Mouse (Mus musculus) naive thymus-derived CD4-positive, alpha-beta T cell, adult 2 months (primary cell): ENCODE data around the gene Gm18596.
"Not testable (repeated sequence)": the region's sequence is repeated elsewhere in the genome, so short reads cannot be mapped to it uniquely, and the experiment has no call there.

Experiments
- DNase-seq: peaks from one replicate; pipeline ENCODE4 v3.0.0-alpha.2; 2011; ENCODE audit warnings: low read depth

Gene Gm18596

GRCm38 (mm10) chr10:77741924-77742688 lies at the start of gene Gm18596:
Gene Gm18596 (minus strand): TSS chr10:77742638.
- not testable (repeated sequence) for DNase-seq

GRCm38 (mm10) chr10:77788621-77789020 lies 46.2 kb upstream of the Gm18596 start:
- no peak for DNase-seq

- DNase-seq: not testable (repeated sequence)
These were observed 45.4 kb upstream of the Gm18596 start, which contains the start of gene Gm7137 for GRCm38 (mm10) chr10:77787876-77788275. Gene Gm7137 (minus strand): TSS chr10:77788200.

- DNase-seq: not testable (repeated sequence)
These were observed 41.0 kb upstream of the Gm18596 start for GRCm38 (mm10) chr10:77783396-77783795.

GRCm38 (mm10) chr10:77782442-77782841 lies 40.0 kb upstream of the Gm18596 start, which contains the start of gene Gm3250:
Gene Gm3250 (minus strand): TSS chr10:77782542.
- not testable (repeated sequence) for DNase-seq

GRCm38 (mm10) chr10:77776844-77777243 lies 34.4 kb upstream of the Gm18596 start, which contains the start of gene Gm7138:
Gene Gm7138 (minus strand): TSS chr10:77776944.
- DNase-seq: not testable (repeated sequence)

- not testable (repeated sequence) for DNase-seq
These were observed 29.7 kb upstream of the Gm18596 start for GRCm38 (mm10) chr10:77772142-77772541.

GRCm38 (mm10) chr10:77771225-77771624 lies 28.8 kb upstream of the Gm18596 start, which contains the start of gene Gm3238:
Gene Gm3238 (minus strand): TSS chr10:77771325.
- not testable (repeated sequence) for DNase-seq

GRCm38 (mm10) chr10:77769727-77770126 lies 27.3 kb upstream of the Gm18596 start:
- no peak for DNase-seq

GRCm38 (mm10) chr10:77759582-77759981 lies 17.1 kb upstream of the Gm18596 start, which contains the start of gene Gm3233:
Gene Gm3233 (minus strand): TSS chr10:77759682.
- not testable (repeated sequence) for DNase-seq

GRCm38 (mm10) chr10:77753448-77753847 lies 11.0 kb upstream of the Gm18596 start:
- DNase-seq: peak; percentile 2

GRCm38 (mm10) chr10:77752312-77752711 lies 9.9 kb upstream of the Gm18596 start:
- DNase-seq: not testable (repeated sequence)

- not testable (repeated sequence) for DNase-seq
These were observed 8.8 kb upstream of the Gm18596 start, which contains the start of gene Gm9736 for GRCm38 (mm10) chr10:77751254-77751653. Gene Gm9736 (minus strand): TSS chr10:77751354.

- DNase-seq: not testable (repeated sequence)
These were observed 8.2 kb upstream of the Gm18596 start for GRCm38 (mm10) chr10:77750686-77751085.

GRCm38 (mm10) chr10:77738929-77739328 lies 3.5 kb downstream of the Gm18596 start:
- DNase-seq: no peak

- DNase-seq: no peak
These were observed 6.5 kb downstream of the Gm18596 start for GRCm38 (mm10) chr10:77735928-77736327.

- DNase-seq: peak; percentile 4
These were observed 13.2 kb downstream of the Gm18596 start for GRCm38 (mm10) chr10:77729241-77729640.

- no peak for DNase-seq
These were observed 14.2 kb downstream of the Gm18596 start for GRCm38 (mm10) chr10:77728280-77728679.

- no peak for DNase-seq
These were observed 16.3 kb downstream of the Gm18596 start, which contains the start of gene Gm10100 for GRCm38 (mm10) chr10:77726186-77726585. Gene Gm10100 (plus strand): TSS chr10:77726486.

- no peak for DNase-seq
These were observed 17.6 kb downstream of the Gm18596 start for GRCm38 (mm10) chr10:77724855-77725254.

- DNase-seq: not testable (repeated sequence)
These were observed 22.1 kb downstream of the Gm18596 start, which contains the start of gene Krtap12-1 for GRCm38 (mm10) chr10:77720299-77720698. Gene Krtap12-1 (plus strand): TSS chr10:77720599.

GRCm38 (mm10) chr10:77715507-77715906 lies 26.9 kb downstream of the Gm18596 start, which contains the start of gene Gm10142:
Gene Gm10142 (plus strand): TSS chr10:77715807.
- DNase-seq: no peak

- no peak for DNase-seq
These were observed 28.7 kb downstream of the Gm18596 start for GRCm38 (mm10) chr10:77713734-77714133.
